Mouse (Mus musculus) MEL-GATA-1-ER (cell line): ENCODE data around the gene Tkt.
A peak's percentile ranks its signal among the peaks of the same experiment; 100 is the strongest.
"Not testable (repeated sequence)": the region's sequence is repeated elsewhere in the genome, so short reads cannot be mapped to it uniquely, and the experiment has no call there.

ENCODE experiments used
- DNase-seq: peaks from one replicate; pipeline ENCODE4 v3.0.0-alpha.2; 2012; ENCODE audit warnings: low read depth; ENCODE audit errors: extremely low read depth

The Tkt gene

GRCm38 (mm10) chr14:30548131-30548720, at the start of gene Tkt:
Gene Tkt, plus strand, starts transcription at chr14:30548359.
- DNase-seq = peak; percentile 46

- no peak for DNase-seq
These were observed 43.2 kb upstream of the Tkt start for GRCm38 (mm10) chr14:30504990-30505389.

GRCm38 (mm10) chr14:30510214-30510763, 37.9 kb upstream of the Tkt start:
- DNase-seq = no peak

GRCm38 (mm10) chr14:30512896-30513295, 35.3 kb upstream of the Tkt start:
- DNase-seq = no peak

GRCm38 (mm10) chr14:30515931-30516723, 32.0 kb upstream of the Tkt start:
- DNase-seq = peak; percentile 5

- DNase-seq = no peak
These were observed 28.8 kb upstream of the Tkt start for GRCm38 (mm10) chr14:30519323-30519722.

- DNase-seq = no peak
These were observed 24.8 kb upstream of the Tkt start for GRCm38 (mm10) chr14:30523356-30523755.

- no peak for DNase-seq
These were observed 19.8 kb upstream of the Tkt start for GRCm38 (mm10) chr14:30528392-30528791.

DNA sequence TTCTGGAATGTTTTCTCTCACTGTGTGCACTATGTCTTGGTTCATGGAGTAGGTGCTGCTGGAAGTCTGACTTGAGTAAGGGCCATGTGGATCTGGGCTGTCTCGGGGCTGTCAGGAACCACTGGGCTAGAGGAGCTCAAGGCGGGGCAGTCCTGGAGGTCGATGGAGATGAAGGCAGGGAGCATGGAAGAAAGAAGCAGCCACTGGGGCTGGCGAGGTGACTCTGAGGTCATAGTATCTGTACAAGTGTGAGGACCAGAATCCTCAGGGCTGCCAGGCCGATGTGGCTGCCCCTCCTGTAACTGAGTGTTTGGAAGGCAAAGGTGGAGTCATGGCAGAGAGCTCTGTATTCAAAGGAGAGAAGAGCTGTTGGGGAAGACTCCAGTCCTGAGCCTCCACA, 19.2 kb upstream of the Tkt start:
- DNase-seq = no peak

GRCm38 (mm10) chr14:30529454-30529853, 18.7 kb upstream of the Tkt start:
- no peak for DNase-seq

- DNase-seq = no peak
These were observed 17.4 kb upstream of the Tkt start for GRCm38 (mm10) chr14:30530726-30531269.

DNA sequence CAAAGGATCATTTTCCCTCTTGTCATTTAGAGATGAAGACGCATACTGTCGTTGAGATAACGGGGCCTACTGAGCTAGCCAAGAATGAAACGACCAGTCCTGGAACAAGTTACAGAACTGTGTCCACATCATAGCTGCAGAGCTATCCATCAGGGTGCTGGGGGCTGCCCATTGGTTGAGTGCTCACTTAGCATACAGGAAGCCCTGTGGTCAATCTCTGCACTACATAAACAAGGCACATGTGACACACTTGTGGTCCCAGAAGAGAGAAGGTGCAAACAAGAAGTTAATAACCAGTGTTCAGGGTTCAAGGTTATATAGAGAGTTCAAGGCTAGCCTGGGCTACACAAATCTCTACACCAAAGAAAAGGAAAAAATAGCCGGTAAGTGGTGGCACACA, 16.7 kb upstream of the Tkt start:
- DNase-seq = no peak

DNA sequence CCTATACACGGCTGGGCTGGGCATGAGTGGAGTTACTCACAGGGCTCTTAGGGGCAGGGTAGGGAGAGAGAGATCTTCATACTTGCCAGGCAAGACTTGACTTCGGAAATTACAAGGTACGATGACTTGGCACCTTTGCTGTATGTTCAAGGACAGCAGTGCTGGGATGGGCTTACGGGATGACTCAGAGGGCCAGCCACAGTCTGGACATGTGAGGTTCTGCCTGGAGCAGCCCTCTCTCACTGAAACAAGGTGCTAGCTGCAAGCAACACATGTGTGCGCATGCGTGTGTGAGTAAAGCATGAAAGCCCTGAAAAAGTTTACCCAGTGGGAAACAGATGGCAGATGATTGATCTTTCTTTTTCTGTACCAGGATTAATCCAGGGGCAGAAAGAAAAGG, 16.3 kb upstream of the Tkt start:
- DNase-seq = no peak

DNA sequence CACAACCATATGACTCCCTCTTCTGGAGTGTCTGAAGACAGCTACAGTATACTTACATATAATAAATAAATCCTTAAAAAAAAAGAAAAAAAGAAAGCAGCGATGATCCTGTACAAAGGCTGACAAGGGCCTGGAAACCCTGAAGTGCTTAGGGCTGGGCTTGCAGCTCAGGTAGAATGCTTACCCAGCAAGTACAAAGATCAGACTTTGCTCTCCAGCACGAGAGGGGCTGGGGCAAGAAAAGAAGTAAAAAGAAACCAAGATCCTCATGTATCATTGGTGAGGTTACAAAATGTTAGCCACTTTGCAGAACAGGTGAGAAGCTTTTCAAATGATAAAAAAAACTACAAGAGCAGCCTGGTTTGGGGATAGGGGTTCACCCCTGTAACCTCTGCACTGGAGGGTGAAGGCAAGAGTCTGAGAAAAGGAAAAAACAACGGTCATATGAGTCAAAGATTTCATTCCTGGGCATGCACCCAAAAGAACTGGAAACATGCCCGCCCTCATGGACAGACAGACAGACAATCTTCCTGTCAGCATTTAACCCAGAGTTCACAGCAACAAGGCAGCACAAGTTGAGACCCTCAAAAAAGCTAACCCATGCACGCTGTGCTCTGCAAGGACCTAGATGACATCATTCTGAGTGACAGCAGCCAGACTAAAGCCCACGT, 14.2 kb upstream of the Tkt start:
- DNase-seq = no peak

DNA sequence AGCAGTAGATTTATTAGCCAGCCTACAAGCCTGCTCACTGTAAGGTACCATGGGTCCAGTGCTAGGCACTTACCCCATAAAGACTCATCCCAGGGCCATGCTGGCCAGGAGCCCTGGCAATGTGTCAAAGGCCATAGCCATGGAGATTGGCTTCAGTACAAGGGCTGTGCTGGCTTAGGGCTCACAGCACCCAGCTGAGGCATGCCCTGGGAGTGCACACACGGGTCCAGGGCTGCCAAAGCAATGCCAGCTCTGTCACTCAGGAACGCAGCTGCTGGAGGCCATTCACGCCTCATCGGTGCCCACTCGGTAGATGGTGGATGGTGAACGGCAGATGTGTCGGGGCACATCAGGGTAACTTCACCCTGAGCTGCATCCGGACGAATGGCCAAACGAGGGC, 6.6 kb upstream of the Tkt start:
- no peak for DNase-seq

DNA sequence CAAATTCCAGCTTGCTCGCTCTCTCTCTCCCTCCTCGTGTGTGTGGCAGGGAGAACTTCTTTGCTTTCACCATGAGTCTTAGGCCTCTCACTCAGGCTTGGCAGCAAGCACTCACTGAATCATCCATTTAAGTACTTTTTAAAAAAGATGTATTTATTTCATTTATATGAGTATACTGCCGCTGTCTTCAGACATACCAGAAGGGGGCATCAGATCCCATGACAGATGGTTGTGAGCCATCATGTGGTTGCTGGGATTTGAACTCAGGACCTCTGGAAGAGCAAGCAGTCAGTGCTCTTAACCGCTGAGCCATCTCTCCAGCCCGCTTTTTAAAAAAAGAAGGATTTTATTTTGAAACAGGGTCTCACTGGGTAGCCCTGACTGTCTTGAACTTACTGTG, 4.8 kb upstream of the Tkt start:
- not testable (repeated sequence) for DNase-seq

GRCm38 (mm10) chr14:30548965-30549776, 1.0 kb downstream of the Tkt start:
- DNase-seq = peak; percentile 59

- DNase-seq = peak; percentile 55
These were observed 1.6 kb downstream of the Tkt start for GRCm38 (mm10) chr14:30549777-30550149.

- no peak for DNase-seq
These were observed 2.3 kb downstream of the Tkt start for GRCm38 (mm10) chr14:30550232-30551070.

- DNase-seq = peak; percentile 47
These were observed 3.4 kb downstream of the Tkt start for GRCm38 (mm10) chr14:30551509-30551908.
